Mouse (Mus musculus) hindbrain, postnatal 0 days (tissue): ENCODE measurements around the gene Tdrd7. TPM values are rescaled to one million over a fixed set of nuclear protein-coding genes. Genes with fewer than 3 reads are reported as not detected.

Experiments used
- ATAC-seq: fragments of 200-750 bp; cut with Nextera tagmentation; 2 replicates; pipeline ENCODE4 v1.8.0; 2017; ENCODE audit warnings: mild to moderate bottlenecking, moderate TSS enrichment, moderate library complexity
- DNase-seq: peaks from one replicate; pipeline ENCODE4 v3.0.0-alpha.2; 2015; ENCODE audit warnings: low spot score
- H3K27ac ChIP-seq: fragments of 300-500 bp; sonication (generic); 2 replicates; pipeline ENCODE4 v1.5.1; 2014; ENCODE audit warnings: mild to moderate bottlenecking
- H3K27me3 ChIP-seq: fragments of 300-500 bp; sonication (generic); 2 replicates; pipeline ENCODE4 v1.6.1; 2014; ENCODE audit warnings: low read length, mixed read lengths; ENCODE audit not compliant: insufficient read depth
- H3K36me3 ChIP-seq: fragments of 300-500 bp; sonication (generic); 2 replicates; pipeline ENCODE4 v1.6.1; 2014; ENCODE audit warnings: low read length, mixed read lengths; ENCODE audit not compliant: insufficient read depth
- H3K4me1 ChIP-seq: fragments of 300-500 bp; sonication (generic); 2 replicates; pipeline ENCODE4 v1.6.1; 2014; ENCODE audit warnings: antibody characterized with exemption, low read length, mixed read lengths; ENCODE audit not compliant: insufficient read depth
- H3K4me2 ChIP-seq: fragments of 300-500 bp; sonication (generic); 2 replicates; pipeline ENCODE4 v1.6.1; 2014; ENCODE audit warnings: low read depth, mild to moderate bottlenecking, low read length, moderate library complexity, mixed read lengths
- H3K4me3 ChIP-seq: fragments of 300-500 bp; sonication (generic); 2 replicates; pipeline ENCODE4 v1.5.1; 2014; ENCODE audit warnings: low read length
- H3K9ac ChIP-seq: fragments of 300-500 bp; sonication (generic); replicated peaks from 2 replicates; pipeline ENCODE4 v1.6.1; 2014; ENCODE audit warnings: mild to moderate bottlenecking, low read length, moderate library complexity, mixed read lengths
- H3K9me3 ChIP-seq: fragments of 300-500 bp; sonication (generic); 2 replicates; pipeline ENCODE4 v1.6.1; 2016; ENCODE audit warnings: low read length, mixed read lengths
- CTCF ChIP-seq: IDR thresholded peaks from 2 replicates; pipeline ENCODE4 v1.5.1; 2016; ENCODE audit warnings: antibody characterized with exemption, control low read depth, low read depth
- WGBS: fragments of 180-500 bp; shearing (Covaris S2); extraction: QIAGEN DNeasy Blood & Tissue Kit; methylation state at CpG from one replicate; pipeline ENCODE4 v1.1.7; 2014; 5-methylcytosine and 5-hydroxymethylcytosine counted together
- polyA plus RNA-seq: library from polyadenylated mRNA; unstranded; fragments of >200 nt; fragmentation: Nextera tagmentation; extraction: Ambion mirVana; gene quantifications from 2 replicates; pipeline ENCODE4 v1.2.1, GENCODE M21; 2015
- total RNA-seq: library from RNA; depleted of rRNA; stranded (reverse); fragments of >200 nt; gene quantifications from 2 replicates; pipeline ENCODE4 v1.2.3, GENCODE M21; 2014; rRNA removed

The Tdrd7 gene
- total RNA-seq (31.3 and 33.4 TPM in 2 replicates), polyA plus RNA-seq (23.6 and 26.1 TPM in 2 replicates)

DNA sequence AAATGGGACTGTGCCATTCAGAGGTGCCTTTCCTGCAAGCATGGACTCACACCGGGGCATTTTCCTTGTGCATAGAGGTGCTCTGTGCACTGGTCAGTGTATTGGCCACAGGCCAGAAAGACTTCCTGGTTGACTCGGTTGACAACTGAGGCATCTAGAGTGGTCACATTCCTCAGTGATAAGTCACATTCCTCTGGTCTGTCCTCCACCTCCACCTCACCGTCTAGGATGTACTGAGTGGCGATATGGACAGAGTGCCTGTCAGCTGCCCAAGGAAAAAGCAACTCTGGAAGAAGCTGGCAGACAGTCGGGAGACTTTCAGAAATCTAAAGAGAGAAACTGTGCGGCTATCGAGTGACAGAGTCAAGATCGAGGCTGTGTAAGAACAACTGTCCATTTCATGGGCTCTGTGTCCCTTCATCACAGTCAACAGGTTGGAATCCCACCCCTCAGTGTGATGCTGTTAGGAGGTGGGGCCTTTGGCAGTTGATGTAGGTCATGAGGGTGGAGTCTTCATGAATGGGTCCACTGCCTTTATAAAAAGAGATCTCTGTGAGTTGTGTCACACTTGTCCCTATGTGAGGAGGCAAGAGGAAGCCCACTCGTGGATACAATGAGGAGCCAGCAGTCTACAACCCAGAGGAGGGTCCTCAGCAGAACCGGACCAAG is at the start of gene Tdrd7:
Tdrd7 (plus strand) TSS at position 564 of the 669 bp plus-strand sequence.
- no peaks in the 10 kb centered on the region for H3K27me3 ChIP-seq
- no peak within 1 kb of the TSS for H3K4me3 ChIP-seq
- TF ChIP-seq CTCF: no peak
- 81% methylated on average over 10 of the region's 10 CpGs for WGBS
- H3K4me2 ChIP-seq: no peak within 1 kb of the TSS
- no peaks in the 10 kb centered on the region for H3K36me3 ChIP-seq
- H3K27ac ChIP-seq: no peak within 1 kb of the TSS
- no peak for ATAC-seq
- H3K4me1 ChIP-seq: no peaks in the 10 kb centered on the region
- DNase-seq: no peak
- H3K9ac ChIP-seq: no peak within 1 kb of the TSS
- H3K9me3 ChIP-seq: no peaks in the 10 kb centered on the region

DNA sequence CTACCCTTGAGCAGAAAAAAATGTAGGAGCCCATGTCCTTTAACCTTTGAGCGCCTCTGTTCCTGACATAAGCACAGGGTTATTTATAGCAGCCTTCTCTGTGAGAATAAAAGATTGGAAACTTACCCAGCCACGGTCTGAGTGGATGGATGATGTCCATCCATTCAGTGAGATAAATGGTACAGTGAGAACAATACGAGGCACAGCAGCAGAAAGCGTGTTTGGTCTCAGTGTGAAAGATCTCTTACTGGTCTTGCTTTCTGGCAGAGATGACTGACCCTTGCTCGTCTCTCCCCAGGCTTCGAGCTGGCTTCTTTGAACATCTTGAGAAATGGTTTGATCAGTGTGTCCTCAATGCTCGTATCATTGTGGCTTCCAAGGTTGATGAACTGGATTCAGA is 48.0 kb upstream of the Tdrd7 start:
- DNase-seq (no peak), ATAC-seq (no peak)
- no peak overlapping the region for H3K27ac ChIP-seq
- H3K9me3 ChIP-seq: no peaks in the 10 kb centered on the region
- no peak overlapping the region for H3K9ac ChIP-seq
- no peak for TF ChIP-seq CTCF
- no peaks in the 10 kb centered on the region for H3K4me1 ChIP-seq
- H3K4me3 ChIP-seq: no peak overlapping the region
- 43% methylated on average over 7 of the region's 7 CpGs for WGBS
- H3K4me2 ChIP-seq: no peak overlapping the region
- no peaks in the 10 kb centered on the region for H3K36me3 ChIP-seq
- no peaks in the 10 kb centered on the region for H3K27me3 ChIP-seq

DNA sequence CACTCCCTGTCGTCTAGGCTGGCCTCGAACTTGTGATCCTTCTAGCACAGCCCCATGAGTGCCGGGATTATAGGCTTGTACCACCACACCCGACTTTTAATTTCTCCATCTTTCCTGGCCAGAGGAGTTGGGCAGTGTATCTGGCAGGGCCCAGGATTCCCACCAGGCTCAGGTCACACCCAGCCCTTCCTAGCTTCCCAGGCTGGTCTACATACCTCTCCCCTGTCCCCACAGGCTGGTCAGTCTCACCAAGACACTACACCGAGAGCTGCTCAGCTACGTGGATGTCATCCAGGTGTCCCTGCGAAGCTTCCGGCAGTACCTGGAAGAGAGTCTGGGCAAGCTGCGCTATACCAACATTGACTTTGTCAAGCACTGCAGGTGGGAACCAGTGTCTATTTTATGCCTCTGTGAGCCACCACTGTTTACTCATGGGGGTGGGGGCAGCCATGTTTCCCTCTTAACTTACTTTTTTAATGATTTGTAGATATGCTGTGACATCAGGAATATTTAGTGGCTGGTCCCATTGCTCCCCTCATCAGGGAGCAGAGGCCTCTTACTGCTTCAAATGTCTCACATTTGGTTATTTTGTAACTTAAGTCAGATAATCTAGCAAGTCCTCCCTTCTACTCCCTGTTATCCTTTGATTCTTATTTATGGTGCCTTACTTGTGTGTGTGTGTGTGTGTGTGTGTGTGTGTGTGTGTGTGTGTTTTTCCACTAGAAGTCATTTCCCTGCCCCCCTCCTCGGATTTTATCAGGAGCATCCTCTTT is 43.3 kb upstream of the Tdrd7 start:
- DNase-seq (no peak), ATAC-seq (no peak)
- Histone ChIP-seq H3K27ac (no peak overlapping the region), H3K36me3 (no peaks in the 10 kb centered on the region), H3K27me3 (no peaks in the 10 kb centered on the region), H3K4me2 (no peak overlapping the region), H3K9me3 (no peaks in the 10 kb centered on the region), H3K4me1 (no peaks in the 10 kb centered on the region), H3K4me3 (no peak overlapping the region), H3K9ac (no peak overlapping the region)
- TF ChIP-seq CTCF: no peak
- 91% methylated on average over 10 of the region's 10 CpGs for WGBS

DNA sequence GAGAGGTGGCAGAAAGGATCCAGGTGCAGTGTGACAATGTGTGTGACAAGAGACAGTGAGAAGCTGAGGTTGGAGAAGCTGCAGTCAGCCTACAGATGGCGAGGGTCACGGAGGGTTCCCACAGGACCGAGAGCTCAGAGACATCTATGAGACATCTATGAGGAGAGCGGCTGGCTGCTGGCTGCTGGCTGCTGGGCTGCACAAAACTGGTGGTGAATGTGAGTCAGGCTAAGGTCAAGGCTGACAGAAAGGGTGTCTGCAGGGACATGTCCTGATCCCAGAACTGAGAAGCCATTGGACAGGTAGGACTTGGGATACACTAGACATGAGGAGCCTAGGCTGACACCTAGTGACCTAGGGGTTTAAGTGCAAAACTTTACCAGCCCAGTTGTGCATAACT is 41.1 kb upstream of the Tdrd7 start:
- Histone ChIP-seq H3K9ac (no peak overlapping the region), H3K9me3 (no peaks in the 10 kb centered on the region), H3K36me3 (no peaks in the 10 kb centered on the region), H3K27ac (no peak overlapping the region), H3K4me1 (no peaks in the 10 kb centered on the region), H3K4me2 (no peak overlapping the region), H3K27me3 (no peaks in the 10 kb centered on the region), H3K4me3 (no peak overlapping the region)
- WGBS: 87% methylated on average over 4 of the region's 4 CpGs
- DNase-seq (no peak), ATAC-seq (no peak)
- no peak for TF ChIP-seq CTCF

DNA sequence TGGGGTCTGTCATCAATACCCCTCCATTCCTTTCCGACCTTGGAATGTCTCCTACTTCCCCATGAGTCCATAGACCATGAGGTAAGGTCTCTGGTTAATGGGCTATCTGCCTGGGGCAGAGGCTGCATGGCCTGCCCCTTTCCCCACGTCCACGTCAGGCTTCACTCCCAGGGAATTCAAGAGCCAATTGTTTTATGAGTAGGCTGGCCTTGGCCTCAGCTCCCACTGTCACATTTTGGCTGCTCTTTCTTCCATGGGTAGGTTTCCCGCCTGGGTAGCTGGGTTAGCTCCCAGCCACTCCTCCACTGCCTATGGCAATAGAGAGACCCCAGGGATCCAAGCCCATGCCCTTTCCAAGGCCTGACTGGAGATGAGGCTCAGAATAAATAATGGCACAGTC is 36.6 kb upstream of the Tdrd7 start:
- WGBS: 62% methylated on average over 4 of the region's 4 CpGs
- ATAC-seq: no peak
- H3K27me3 ChIP-seq: no peaks in the 10 kb centered on the region
- no peaks in the 10 kb centered on the region for H3K36me3 ChIP-seq
- no peak for TF ChIP-seq CTCF
- no peaks in the 10 kb centered on the region for H3K9me3 ChIP-seq
- no peak overlapping the region for H3K4me3 ChIP-seq
- no peaks in the 10 kb centered on the region for H3K4me1 ChIP-seq
- H3K27ac ChIP-seq: no peak overlapping the region
- DNase-seq: no peak
- H3K4me2 ChIP-seq: no peak overlapping the region
- no peak overlapping the region for H3K9ac ChIP-seq

DNA sequence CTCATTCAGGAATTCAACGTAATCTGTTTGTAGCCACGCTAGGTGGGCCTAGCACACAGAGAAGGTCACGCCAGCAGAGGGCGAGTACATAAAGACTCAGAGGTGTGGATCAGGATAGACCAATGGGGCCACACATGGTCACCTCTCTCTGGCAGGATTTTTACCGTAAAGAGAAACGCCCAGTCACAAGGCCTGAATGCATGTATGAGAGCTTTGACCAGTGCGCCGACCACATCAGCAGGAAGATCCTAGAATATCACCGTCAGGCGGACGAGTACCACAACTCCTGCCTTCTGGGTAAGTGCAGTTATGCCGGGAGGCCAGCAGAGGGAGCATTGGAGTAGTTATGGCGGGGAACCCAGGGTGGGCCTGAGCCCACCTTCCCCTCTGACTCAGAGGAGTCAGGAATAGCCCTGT is 23.5 kb upstream of the Tdrd7 start:
- Histone ChIP-seq H3K27me3 (no peaks in the 10 kb centered on the region), H3K4me2 (0 out of 2 replicates have a peak overlapping the region, but pooled peaks have one; percentile 10), H3K27ac (no peak overlapping the region), H3K4me3 (no peak overlapping the region), H3K36me3 (no peaks in the 10 kb centered on the region), H3K9ac (no peak overlapping the region), H3K9me3 (no peaks in the 10 kb centered on the region), H3K4me1 (no peaks in the 10 kb centered on the region)
- DNase-seq: peak; percentile 79
- ATAC-seq: peak; percentile 73
- peak; percentile 91 for TF ChIP-seq CTCF
- 34% methylated on average over 13 of the region's 13 CpGs for WGBS

DNA sequence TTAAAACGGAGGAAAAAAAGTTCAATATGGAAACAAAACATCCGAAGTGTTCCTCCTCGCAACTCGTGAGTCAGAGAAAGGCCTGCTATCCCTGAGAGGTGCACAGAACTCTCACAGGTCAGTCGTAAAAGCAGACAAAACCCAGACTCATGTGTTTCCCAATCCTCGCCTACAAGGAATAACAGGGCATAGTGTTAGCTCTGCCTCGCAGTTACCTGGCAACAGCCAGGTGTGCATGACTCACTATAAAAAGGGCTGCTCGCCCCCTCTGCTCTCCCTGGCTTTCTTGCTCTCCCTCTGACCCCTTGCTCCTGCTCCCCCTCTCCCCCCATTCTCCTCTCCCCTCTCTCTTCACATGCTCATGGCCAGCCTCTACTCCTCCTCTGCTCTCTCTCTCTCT is 17.4 kb upstream of the Tdrd7 start:
- H3K4me2 ChIP-seq: no peak overlapping the region
- TF ChIP-seq CTCF: no peak
- WGBS: 76% methylated on average over 8 of the region's 8 CpGs
- H3K36me3 ChIP-seq: no peaks in the 10 kb centered on the region
- no peak overlapping the region for H3K9ac ChIP-seq
- ATAC-seq (no peak), DNase-seq (no peak)
- H3K27ac ChIP-seq: no peak overlapping the region
- no peaks in the 10 kb centered on the region for H3K4me1 ChIP-seq
- no peaks in the 10 kb centered on the region for H3K9me3 ChIP-seq
- H3K27me3 ChIP-seq: no peaks in the 10 kb centered on the region
- H3K4me3 ChIP-seq: no peak overlapping the region
